Mouse (Mus musculus) CD8-positive naive resting alpha-beta T cell, adult 2 months (primary cell): ENCODE data around the gene Mdm2.

ENCODE experiments used
- DNase-seq, 2 experiments: peaks; one replicate each; pipeline ENCODE4 v3.0.0; 2022; ENCODE audit warnings: low read depth in 2 of 2, low spot score in 2 of 2

Mdm2 gene

DNA sequence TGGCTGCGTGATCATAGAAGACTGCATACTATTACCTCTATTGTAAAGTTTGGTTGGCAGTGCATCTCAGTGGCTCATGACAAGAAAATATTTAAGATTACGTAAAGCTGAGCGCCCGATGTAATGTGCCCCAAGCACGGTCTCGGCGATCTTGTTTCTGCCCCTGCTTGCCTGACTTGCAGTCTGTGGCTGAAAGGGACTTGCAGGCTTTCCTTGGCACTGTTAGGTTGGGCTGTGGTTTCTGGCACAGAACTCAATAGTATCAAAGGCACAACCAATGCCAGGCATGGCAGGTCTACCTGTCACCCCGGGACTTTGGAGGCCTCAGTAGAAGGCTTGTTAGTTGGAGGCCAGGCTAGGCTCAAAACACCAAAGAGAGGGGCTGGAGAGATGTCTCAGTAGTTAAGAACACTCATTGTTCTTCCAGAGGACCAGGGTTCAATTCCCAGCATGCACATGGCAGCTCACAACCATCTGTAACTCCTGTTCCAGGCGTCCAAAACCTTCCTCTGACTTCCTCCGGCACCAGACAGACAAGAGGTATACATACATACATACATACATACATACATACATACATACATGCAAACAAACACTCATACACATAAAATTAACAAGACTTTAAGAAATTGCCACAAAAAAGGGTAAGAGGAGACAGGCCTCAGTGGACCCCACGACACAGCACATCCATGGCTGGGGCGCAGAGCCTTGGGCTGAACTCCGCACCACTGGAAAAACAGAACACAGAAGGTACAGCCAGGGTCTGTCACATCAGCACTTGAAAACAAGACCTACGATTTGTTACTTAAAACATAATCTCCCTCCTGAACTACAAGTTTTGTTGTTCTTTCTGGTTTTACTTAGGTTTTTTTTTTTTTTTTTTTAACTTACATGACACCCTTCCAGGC is 51.8 kb downstream of the Mdm2 start:
- no peak for DNase-seq

DNA sequence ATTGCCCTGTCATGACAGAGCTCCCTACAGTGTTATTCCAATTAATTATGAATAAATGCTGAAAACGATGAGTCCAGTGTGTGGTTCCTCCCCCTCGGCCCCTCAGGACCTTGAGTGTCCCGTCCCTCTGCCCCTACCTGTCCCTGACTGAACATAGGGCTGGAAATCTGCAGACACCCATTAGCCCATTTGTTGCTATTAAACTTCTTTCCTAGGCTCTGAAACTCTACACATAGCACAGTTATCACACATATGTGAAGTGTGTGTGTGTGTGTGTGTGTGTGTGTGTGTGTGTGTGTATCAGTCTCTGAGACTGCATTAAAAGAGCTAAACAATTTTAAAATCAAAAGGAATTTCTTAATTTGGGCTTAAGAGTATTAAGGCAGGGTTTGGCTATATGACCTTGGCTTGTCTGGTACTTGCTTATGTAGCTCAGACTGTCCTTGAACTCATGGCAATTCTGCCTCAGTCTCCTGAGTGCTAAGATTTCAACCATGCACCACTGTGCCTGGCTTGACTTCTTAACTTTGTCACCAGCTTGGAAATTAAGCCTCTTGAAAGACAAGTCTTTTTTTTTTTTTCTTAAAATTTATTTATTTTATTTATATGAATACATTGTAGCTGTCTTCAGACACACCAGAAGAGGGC is 52.8 kb downstream of the Mdm2 start:
- no peak for DNase-seq

DNA sequence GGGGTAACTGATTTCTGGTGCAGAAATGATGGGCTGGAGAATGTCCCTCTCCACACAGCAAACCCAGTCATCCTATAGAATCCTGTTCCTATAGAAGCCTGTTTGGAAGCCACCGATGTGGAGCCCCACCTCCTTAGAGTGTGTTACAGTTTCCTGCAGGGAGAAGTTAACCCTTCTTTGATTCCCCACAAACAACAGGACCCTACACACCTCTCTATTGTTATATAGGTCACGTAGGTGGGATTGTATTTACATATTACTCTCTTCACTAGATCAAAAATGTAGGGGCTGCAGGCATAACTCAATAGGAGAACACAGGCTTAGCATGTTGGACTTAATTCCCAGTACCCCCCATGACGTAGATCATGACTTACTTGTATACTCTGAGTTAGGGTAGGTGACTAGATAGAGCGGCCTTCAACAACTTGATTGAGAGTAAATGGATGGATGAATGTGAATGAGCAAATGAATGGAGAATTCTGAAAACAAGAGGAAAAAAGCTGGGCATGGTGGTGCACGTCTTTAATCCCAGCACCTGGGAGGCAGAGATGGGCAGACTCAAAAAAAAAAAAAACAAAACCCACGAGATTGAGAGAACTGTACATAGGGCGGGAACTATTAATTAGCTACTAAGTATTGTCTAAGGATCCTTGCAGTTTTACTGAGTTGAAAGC is 53.4 kb downstream of the Mdm2 start:
- DNase-seq = no peak

DNA sequence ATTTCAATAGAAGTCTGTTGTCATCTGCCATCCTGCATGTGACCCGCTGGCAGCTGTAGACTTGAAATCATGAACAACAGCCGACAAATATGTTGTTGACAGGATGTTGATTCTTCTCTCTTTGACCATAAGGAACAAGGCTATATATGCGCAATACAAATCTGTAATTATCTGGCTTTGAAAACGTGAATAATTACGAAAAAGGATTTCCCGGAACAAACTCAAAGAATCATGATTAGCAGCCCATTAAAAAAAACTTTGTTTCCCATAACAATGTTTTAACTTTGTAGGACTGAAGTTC is 53.9 kb downstream of the Mdm2 start:
- DNase-seq = no peak

DNA sequence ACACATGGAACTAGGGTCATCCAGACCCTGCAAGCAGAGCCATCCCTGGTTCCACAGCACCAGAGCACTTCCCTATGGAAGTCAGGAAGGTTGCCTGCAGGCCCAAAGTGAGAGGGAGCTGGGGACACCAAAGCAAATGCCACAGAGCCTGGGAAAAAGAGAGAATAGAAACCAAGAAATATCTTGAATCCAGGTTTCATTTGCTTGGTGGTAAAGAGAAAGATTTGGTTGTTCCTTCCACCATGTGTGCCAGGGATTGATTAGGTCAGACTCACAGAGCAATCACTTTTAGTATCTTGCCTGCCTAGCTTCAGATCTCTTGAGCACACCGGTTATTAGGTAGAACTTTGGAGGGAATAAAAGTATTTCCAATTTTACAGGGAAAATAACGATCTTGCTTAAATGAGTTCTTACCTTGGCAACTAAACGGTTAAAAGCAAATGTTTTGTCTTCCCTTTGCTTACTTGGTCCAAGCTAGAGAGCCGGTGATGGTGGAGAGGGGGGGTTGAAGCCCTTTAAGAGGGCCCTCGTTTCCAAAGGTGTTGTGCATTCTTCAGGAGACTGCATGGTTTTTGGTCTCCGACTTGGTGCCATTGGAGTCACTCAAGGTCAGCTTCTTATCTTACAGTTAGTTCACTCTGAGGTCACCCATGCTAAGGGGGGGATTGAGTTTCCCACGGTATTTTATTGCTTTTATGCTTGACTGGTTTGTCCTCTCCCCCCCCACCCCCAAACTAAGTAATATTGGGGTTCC is 54.5 kb downstream of the Mdm2 start:
- DNase-seq = no peak

DNA sequence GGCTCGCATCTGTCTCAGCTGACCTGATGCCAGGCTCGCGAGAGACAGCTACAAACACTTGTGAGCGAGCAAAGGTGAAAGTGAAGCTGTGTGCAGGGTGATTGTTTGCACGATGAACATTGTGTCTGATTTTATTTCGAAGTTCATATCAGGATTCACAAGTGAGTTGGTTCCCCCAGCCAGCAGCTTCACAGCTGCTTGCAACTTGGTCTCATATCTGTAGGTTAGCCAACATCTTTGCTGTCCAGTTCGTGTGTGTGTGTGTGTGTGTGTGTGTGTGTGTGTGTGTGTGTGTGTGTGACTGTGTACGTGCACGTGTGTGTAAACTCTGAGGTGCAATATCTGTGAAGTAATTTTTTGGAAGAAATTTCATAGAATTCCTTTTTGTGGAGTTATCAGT is 55.1 kb downstream of the Mdm2 start:
- DNase-seq = no peak

DNA sequence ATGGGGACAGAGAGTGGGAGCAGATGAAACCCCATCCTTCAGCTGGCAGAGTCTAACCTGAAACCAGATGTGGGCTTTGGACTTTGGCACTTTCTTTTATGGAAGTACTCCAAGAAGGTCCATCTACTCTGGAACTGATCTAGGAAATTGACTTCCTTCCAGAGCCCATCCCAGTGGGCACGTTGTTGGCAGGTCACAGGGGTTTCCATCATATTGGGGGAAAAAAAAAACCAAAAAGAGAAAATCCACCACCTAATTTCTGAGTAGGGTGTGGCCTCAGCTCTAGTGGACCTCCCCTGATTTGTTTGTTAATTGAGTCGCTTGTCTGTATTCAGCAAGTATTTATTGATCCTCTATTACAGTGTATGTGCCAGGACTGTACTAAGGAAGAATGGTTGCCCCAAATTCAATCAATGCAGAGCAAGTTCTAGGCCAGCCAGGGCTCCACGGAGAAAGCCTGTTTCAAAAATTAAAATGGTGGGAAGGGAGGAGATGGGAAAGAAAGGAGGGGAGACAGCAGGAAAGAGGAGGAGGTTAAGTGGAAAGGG is 55.9 kb downstream of the Mdm2 start:
- DNase-seq = no peak

DNA sequence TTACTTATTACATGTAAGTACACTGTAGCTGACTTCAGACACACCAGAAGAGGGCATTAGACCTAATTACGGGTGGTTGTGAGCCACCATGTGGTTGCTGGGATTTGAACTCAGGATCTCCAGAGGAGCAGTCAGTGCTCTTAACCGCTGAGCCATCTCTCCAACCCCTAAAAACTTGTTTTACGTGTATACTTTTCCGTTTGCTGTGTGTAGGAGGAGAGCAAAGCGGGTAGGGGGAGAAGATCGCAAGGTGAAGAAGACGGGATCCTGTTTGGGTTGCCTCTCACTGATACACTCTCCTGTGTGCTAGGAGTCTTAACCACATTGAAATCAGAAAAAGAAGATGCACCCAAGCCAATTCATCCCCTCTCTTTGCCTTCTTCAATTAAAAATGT is 56.8 kb downstream of the Mdm2 start:
- no peak for DNase-seq

DNA sequence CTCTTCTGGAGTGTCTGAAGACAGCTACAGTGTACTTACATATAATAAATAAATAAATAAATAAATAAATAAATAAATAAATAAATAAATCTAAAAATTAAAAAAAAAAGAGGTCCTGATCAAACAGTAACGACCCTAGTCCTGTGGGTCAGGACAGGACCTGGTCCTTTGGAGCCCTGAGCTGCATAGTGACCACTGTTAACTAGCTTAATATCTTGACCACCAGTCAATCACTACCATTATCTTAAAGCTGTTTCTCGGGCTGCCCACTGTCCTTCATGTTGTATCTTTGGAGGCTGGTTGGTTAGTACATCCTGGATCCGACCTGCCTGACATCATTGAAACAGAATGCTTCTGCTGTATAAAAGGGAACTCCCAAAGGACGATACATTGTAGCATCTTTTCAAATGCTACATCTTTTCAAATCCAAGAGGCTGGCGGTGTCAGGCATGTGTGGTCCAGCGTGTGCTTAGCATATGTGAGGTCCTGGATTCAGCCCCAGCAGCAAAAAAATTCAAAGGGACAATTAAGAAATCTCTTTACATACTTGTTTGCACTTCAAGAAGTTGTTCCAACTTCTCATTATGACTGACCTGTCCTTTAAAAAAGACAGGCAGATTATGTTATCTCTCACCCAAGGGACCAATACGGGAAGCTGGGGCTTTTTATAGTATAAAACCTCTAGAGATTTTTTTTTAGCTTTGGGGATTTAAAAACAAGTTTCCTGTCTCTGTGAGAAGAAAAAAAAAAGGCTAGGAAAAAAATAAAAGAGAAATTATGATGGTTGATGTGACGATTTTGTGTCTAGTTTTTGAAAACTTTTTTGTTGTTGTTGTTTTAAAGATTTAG is 57.4 kb downstream of the Mdm2 start:
- no peak for DNase-seq

DNA sequence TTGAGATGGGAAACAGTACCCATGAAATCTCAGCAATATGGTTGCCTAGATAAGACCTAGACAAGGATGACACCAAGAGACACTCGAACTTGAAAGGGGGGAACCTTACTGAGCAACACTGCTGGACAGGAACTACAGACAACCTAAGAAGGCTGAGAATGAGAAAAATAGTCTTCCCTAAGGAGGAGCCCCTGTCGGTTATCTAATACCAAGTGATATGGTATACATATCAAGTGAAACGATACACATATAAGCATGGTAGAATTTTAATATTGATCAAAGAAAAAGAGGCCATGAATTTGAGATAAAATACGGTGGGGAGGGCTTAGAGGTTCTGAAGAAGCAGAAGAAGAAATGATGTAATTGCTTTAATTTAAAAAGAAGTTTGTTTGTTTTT is 58.2 kb downstream of the Mdm2 start:
- DNase-seq = no peak

DNA sequence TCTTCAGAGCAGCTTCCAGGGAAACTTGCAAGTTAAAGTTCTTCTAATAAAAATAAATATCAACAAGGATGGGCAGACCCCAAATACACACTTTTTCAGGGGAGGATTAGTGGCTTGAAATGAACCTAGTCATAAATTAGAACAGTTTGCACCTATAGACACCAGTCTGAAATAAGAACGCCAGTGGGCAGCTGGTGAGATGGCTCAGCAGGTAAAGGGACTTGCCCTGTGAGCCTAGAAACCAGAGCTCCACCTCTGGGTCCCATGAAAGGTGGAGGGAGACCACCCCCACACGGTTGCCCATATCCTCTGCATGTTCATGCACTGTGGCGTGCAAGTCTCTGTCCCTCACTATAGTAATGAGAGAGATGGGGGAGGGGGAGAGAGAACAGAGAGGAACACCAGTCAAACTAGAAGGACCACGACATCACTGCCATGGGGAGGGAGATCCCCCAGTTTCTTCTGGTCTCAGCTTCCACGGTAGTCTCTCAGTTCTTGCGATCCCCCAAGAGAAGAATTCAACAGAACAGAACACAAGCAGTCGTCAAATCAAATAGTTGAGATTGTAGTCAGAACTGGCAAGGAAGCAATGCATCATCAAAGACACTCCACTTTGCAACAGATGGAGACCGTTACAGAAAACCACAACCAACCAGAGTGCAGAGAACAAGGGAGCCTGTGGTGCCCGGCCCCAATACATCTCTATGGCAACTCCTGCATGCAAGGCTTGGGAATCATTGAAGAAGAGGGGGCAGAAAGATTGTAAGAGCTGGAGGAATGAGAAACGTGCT is 58.8 kb downstream of the Mdm2 start:
- no peak for DNase-seq

DNA sequence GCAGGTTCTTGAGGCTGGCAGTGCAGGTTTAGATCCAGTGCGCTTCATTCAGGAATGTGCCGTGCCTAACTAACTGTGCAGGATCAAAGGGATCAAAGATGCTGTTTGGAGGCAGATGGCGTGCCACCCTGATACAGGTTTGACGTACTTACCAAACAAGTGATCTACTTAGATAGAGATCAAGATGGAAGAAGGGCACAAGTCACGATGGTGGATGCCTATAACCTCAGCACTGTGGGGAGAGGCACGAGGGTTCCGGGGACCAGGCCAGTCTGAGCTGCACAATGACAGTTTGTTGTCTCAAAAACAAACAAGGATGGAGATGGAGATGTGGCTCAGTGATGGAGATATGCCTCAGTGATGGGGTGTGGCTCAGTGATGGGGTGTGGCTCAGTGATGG is 59.8 kb downstream of the Mdm2 start:
- no peak for DNase-seq

DNA sequence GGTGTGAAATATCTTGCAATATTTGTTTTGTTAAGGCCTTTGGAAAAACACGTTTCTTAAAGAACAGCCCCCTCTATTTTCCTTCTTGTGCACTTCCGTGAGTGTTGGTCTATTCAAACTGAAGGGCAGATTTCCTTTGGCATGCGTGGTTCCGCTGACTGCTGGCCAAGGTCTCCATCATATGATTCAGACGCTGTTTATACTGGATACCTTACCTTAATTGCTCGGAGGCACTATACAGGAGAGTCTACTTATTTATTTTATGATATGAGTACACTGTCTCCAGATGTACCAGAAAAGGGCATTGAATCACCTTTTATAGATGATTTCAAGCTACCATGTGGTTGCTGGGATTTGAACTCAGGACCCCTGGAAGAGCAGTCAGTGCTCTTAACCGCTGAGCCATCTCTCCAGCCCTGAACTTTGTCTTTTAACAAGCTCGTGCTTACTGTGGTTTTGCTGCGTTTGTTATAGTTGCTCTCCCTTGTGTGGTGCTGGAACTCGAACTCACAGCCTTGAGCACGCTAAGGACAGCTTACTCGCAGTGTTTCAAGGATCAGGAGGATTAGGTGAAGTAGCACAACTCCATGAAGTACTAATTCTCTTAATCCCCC is 60.4 kb downstream of the Mdm2 start:
- no peak for DNase-seq

DNA sequence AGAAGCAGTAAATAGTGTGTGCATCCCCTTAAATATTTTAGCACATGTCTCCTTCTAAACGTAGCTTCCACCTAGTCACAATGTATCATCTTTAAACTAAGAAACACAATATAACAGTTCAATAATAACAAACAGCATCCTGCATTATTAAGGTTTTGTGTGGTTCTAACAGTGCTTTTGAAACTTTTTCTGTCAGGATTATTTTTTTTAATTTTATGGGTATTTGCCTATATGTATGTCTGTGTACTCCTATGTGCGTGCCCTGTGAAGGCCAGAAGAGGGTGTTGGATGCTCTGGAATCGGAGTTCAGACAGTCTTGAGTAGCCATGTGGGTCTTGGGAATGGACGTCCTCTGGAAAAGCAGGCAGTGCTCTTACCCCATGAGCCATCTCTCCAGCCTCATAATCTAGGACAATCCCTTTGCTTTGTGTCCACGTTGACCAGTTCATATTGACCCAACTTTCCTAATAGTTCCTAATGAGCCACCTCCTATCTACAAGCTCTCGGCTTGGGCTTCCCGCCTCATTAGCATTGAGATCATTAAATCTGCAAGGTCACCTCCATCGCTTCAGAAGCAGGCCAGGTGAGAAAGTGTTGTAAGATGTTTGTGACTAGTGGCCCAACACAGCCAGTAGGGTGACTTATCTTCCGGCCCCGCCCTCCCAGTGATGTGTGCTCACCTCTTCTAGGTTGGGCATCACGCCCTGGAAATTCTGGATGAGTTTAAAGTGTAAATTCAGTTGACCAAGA is 61.1 kb downstream of the Mdm2 start:
- no peak for DNase-seq

DNA sequence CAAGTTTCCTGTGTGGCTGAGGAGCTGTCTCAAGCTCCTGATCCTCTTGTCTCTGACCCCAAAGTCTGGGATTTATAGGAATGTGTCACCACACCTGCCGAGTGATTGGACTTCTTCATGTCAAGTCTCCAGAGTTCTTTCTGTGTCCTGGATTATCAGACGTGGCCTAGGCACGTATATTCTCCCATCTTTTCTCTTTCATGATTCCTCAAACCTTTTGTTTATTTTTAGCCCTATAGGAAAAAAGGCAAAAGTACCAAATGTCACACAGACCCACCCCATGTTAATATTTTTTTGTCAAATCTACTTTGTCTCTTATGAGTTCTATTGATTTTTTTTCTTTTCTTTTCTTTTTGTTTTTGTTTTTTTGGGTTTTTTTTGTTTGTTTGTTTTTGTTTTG is 61.9 kb downstream of the Mdm2 start:
- DNase-seq = no peak

DNA sequence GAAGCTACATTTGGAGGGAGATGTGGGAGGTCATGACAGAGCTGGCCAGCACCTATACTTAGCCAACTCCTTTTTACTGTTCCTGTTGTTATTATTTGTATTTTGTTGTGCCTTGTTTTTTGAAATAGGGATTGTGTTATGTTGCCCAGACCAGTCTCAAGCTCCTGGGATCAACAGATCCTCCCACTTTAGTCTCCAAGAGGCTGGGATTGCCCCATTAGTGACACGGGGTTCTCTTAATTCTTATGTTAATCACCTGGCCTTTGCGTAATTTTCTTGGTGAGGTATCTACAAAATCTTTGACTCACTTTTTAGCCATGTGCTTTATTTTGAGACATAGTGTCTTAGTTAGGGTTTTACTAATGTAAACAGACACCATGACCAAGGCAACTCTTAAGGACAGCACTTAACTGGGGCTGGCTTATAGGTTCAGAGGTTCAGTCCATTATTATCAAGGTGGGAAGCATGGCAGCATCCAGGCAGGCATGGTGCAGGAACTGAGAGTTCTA is 62.5 kb downstream of the Mdm2 start:
- no peak for DNase-seq

DNA sequence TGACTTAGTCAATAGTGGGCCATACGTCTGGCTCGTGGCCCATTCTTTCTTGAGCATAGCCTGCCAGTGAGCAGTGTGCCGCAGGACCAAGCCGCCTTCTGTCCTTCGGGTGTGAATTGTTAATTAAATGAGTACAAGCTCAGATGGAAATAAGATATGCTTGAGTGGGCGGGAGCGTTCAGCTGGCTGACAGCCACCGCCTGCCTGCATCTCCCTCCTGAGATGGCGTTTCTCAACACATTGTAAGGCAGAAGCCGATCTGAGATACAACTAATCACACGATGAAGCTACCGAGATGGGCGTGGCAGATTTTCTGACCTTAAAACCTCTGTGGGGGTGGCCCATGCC is 63.4 kb downstream of the Mdm2 start:
- no peak for DNase-seq

DNA sequence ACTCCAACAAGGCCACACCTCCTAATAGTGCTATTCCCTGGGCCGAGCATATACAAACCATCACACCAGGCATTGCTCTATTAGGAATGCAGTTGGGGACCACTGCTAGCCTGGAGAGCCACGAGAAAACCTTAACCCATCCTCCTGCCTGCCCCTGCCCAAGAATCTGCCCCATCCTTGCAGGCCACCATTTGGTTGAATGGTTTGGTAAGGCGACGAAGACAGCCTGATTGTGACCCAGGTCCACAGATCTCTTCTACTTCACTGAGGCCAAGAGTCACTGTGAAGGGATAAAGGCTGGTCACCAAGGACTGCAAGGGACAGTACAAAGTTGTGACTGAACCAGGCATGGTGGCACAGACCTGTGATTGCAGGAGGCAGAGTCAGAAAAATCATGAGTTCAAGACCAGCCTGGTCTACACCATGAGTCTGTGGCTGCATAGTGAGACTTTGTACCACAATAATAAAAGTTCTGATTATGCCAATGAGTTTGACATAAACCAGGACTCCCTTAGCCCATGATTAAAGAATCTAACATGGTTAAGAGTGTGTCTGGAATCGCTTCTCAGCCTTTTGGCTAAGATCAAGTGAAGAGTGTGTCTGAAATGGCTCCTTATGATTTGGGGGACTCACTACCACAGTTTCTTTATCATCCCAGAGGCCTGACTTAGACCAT is 63.9 kb downstream of the Mdm2 start:
- DNase-seq = no peak
